Mouse (Mus musculus) midbrain, postnatal 0 days (tissue): ENCODE results near the gene Tnfrsf19. TPM values are rescaled to one million over a fixed set of nuclear protein-coding genes. Genes with fewer than 3 reads are reported as not detected.
A peak's percentile ranks its signal among the peaks of the same experiment; 100 is the strongest.

Experiments used
- ATAC-seq: fragments of 200-750 bp; cut with Nextera tagmentation; 2 replicates; pipeline ENCODE4 v1.8.0; 2017; ENCODE audit warnings: moderate number of reproducible peaks, mild to moderate bottlenecking, moderate TSS enrichment, moderate library complexity; ENCODE audit not compliant: low FRiP score
- DNase-seq: peaks from one replicate; pipeline ENCODE4 v3.0.0-alpha.2; 2015; ENCODE audit warnings: low spot score
- H3K27ac ChIP-seq: fragments of 300-500 bp; sonication (generic); 2 replicates; pipeline ENCODE4 v1.5.1; 2014; ENCODE audit warnings: low read depth, mild to moderate bottlenecking, low read length, mixed read lengths
- H3K27me3 ChIP-seq: fragments of 300-500 bp; sonication (generic); 2 replicates; pipeline ENCODE4 v1.6.1; 2014; ENCODE audit warnings: low read length, control low read depth, mixed read lengths; ENCODE audit not compliant: insufficient read depth
- H3K36me3 ChIP-seq: fragments of 300-500 bp; sonication (generic); 2 replicates; pipeline ENCODE4 v1.6.1; 2014; ENCODE audit warnings: low read length, control low read depth, mixed read lengths; ENCODE audit not compliant: insufficient read depth
- H3K4me1 ChIP-seq: fragments of 300-500 bp; sonication (generic); 2 replicates; pipeline ENCODE4 v1.6.1; 2014; ENCODE audit warnings: mild to moderate bottlenecking, control low read depth, antibody characterized with exemption, low read length, mixed read lengths; ENCODE audit not compliant: insufficient read depth
- H3K4me2 ChIP-seq: fragments of 300-500 bp; sonication (generic); 2 replicates; pipeline ENCODE4 v1.6.1; 2014; ENCODE audit warnings: low read depth, mild to moderate bottlenecking, low read length, mixed read lengths; ENCODE audit not compliant: poor library complexity, severe bottlenecking
- H3K4me3 ChIP-seq: fragments of 300-500 bp; sonication (generic); 2 replicates; pipeline ENCODE4 v1.5.1; 2014; ENCODE audit warnings: low read depth, mild to moderate bottlenecking, low read length, moderate library complexity
- H3K9ac ChIP-seq: fragments of 300-500 bp; sonication (generic); replicated peaks from 2 replicates; pipeline ENCODE4 v1.6.1; 2014; ENCODE audit warnings: mild to moderate bottlenecking, low read length, moderate library complexity, mixed read lengths; ENCODE audit not compliant: poor library complexity, severe bottlenecking
- H3K9me3 ChIP-seq: fragments of 300-500 bp; sonication (generic); 2 replicates; pipeline ENCODE4 v1.6.1; 2016; ENCODE audit warnings: low read length, control low read depth
- CTCF ChIP-seq: IDR thresholded peaks from 2 replicates; pipeline ENCODE4 v1.5.1; 2016; ENCODE audit warnings: antibody characterized with exemption, mild to moderate bottlenecking
- WGBS: fragments of 180-500 bp; shearing (Covaris S2); extraction: QIAGEN DNeasy Blood & Tissue Kit; methylation state at CpG from one replicate; pipeline ENCODE4 v1.1.7; 2014; 5-methylcytosine and 5-hydroxymethylcytosine counted together
- polyA plus RNA-seq: library from polyadenylated mRNA; unstranded; fragments of >200 nt; fragmentation: Nextera tagmentation; extraction: Ambion mirVana; gene quantifications from 2 replicates; pipeline ENCODE4 v1.2.1, GENCODE M21; 2015
- total RNA-seq: library from RNA; depleted of rRNA; stranded (reverse); fragments of >200 nt; gene quantifications from 2 replicates; pipeline ENCODE4 v1.2.3, GENCODE M21; 2014

Tnfrsf19 gene
- total and polyA plus RNA-seq, 2 experiments from 2014 or later: 29.5 to 42.9 TPM

DNA sequence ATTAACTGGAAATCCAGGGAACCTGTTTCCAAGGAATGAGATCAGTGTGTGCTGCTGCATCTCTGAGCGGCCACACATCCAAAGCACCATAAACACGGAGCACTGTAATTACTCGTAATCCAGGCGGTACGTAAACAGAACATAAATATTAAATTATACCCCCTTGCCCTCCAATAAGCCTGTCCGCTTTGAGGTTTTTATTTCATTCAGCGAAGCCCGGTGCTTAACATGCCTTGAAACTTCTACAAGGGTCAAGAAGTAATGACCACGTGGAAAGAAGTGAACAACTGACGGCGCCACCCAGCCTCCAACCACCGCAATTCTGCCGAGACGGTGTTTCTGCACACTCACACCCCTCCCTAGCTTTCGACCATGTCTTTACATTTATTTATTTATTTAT is 31.7 kb downstream of the Tnfrsf19 start:
- Histone ChIP-seq H3K27ac (no peak overlapping the region), H3K27me3 (no peaks in the 10 kb centered on the region), H3K36me3 (no peaks in the 10 kb centered on the region), H3K9me3 (no peaks in the 10 kb centered on the region), H3K4me1 (no peaks in the 10 kb centered on the region), H3K4me3 (no peak overlapping the region), H3K9ac (no peak overlapping the region), H3K4me2 (no peak overlapping the region)
- no peak for DNase-seq
- no peak for ATAC-seq
- no peak for TF ChIP-seq CTCF
- 87% methylated on average over 15 of the region's 15 CpGs for WGBS

DNA sequence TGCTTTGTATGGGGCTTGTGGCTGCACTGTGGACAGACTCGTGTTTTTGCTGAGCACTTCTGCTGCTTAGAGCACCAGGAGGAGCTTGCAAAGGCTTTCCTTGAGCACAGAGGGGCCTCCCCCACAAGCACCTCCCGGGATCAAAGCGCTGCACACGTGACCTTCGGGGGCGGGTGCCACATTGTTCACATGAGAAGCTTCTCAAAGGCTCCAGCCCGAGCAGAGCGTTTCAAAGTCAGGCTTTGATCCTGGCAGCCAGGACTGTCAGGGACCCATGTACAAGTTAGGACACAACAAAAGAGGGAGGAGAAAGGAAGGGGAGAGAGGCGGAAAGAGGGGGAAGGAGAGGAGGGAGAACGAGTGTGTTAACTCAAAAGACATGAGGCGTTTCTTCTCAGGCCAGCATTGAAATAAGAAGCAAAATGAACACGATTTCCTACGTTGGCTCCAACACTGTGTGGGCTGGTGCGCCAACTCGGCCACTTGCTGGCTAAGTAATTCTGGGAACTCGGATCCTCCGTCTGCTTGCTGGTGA is 33.8 kb downstream of the Tnfrsf19 start:
- WGBS: 2% methylated on average over 17 of the region's 17 CpGs
- Histone ChIP-seq H3K4me1 (no peaks in the 10 kb centered on the region), H3K4me2 (peak overlapping the region; percentile 36), H3K36me3 (no peaks in the 10 kb centered on the region), H3K4me3 (peak overlapping the region; percentile 16; the same call in 1 of the 2 replicates), H3K9me3 (no peaks in the 10 kb centered on the region), H3K27ac (peak overlapping the region; percentile 43), H3K27me3 (no peaks in the 10 kb centered on the region), H3K9ac (no peak overlapping the region)
- DNase-seq: peak; percentile 84
- no peak for TF ChIP-seq CTCF
- ATAC-seq: 0 out of 2 replicates have a peak, but pooled peaks have one; percentile 54

DNA sequence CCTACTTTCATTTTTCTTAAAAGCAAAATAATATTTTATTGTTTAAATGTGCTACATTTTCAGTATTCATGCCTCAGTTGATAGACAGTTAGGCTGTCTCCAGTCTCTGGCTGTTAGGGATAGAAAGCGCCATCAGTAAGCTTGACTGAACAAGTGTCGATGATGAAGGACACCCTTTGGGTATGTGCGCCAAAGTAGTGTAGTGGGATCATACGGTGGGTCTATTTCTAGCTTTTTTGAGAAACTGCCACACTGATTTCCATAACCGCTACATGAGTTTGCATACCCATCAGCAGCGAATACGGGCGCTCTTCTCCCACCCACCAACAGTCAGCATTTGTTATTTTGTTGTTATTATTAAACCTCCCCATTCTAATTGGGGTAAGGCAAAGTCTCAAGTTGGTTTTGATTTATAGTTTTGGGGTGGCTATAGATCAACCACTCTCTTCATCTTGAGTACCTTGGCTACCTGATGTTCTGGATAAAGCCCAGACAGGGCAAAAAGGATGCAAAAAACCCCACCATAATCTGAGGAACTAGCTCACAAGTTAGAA is 34.6 kb downstream of the Tnfrsf19 start:
- H3K36me3 ChIP-seq: no peaks in the 10 kb centered on the region
- H3K27me3 ChIP-seq: no peaks in the 10 kb centered on the region
- no peak for TF ChIP-seq CTCF
- ATAC-seq (no peak), DNase-seq (no peak)
- H3K4me3 ChIP-seq: no peak overlapping the region
- no peaks in the 10 kb centered on the region for H3K9me3 ChIP-seq
- H3K27ac ChIP-seq: no peak overlapping the region; the same call in 1 of the 2 replicates
- H3K4me1 ChIP-seq: no peaks in the 10 kb centered on the region
- 54% methylated on average over 8 of the region's 8 CpGs for WGBS
- no peak overlapping the region for H3K9ac ChIP-seq
- no peak overlapping the region for H3K4me2 ChIP-seq

DNA sequence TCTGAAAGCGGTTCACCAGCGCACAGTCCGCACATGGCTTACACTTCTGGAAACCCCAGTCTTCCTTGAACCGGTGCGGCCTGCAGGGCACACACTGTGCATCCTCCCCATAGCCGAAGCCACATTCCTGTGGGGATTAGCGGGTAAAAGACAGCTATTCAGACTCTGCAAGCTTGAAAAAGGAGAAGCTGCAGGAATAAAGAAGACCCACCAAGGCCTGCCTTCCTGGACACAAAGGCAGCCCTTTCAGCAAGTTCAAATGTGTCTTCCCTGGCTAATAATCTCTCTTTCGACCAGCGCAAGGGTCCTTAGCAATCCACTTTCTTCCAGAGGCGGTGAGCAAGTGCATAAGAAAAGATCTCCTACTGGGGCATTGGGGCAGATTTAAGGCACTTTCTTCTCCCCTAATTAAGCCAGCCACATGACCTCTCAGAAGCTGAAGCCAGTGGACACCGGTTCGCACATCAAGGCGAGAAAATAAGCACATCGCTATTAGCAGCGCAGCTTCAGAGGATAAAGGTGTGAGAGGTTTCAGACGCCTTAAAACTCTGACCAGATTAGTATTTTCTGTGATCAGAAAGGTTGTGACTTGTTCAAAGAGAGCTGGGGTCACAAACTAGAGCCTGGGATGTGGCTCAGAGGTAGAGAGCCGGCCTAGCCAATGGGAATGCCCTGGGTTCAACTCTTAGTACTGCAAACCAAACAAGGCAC is 41.0 kb downstream of the Tnfrsf19 start:
- H3K36me3 ChIP-seq: no peaks in the 10 kb centered on the region
- ATAC-seq: no peak
- H3K27me3 ChIP-seq: no peaks in the 10 kb centered on the region
- no peaks in the 10 kb centered on the region for H3K9me3 ChIP-seq
- no peak for DNase-seq
- H3K27ac ChIP-seq: no peak overlapping the region
- TF ChIP-seq CTCF: no peak
- H3K9ac ChIP-seq: no peak overlapping the region
- H3K4me1 ChIP-seq: no peaks in the 10 kb centered on the region
- H3K4me2 ChIP-seq: no peak overlapping the region
- WGBS: 23% methylated on average over 17 of the region's 17 CpGs
- H3K4me3 ChIP-seq: no peak overlapping the region

DNA sequence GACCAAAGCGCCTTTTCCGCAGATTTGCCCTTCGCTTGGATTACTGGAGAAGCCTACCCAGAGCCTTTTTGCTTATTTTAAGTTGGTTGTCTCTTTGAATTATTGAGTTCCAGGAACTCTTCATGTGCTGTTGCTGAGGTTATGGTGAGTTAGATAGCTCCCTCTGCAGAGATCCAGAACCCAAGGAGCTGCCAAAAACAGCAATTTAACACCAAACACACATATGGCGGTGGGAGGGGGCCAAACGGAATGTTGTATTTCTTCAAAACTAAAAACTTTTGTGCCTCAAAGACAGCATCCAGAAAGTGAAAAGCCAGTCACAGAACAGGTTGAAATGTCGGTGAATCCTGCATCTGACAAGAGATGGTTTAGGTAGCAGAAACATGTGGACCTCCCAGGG is 42.6 kb downstream of the Tnfrsf19 start:
- TF ChIP-seq CTCF: no peak
- Histone ChIP-seq H3K4me3 (no peak overlapping the region), H3K4me1 (no peaks in the 10 kb centered on the region), H3K4me2 (no peak overlapping the region), H3K27ac (no peak overlapping the region), H3K9me3 (no peaks in the 10 kb centered on the region), H3K36me3 (no peaks in the 10 kb centered on the region), H3K9ac (no peak overlapping the region), H3K27me3 (no peaks in the 10 kb centered on the region)
- 80% methylated on average over 6 of the region's 6 CpGs for WGBS
- DNase-seq: no peak
- ATAC-seq: no peak

DNA sequence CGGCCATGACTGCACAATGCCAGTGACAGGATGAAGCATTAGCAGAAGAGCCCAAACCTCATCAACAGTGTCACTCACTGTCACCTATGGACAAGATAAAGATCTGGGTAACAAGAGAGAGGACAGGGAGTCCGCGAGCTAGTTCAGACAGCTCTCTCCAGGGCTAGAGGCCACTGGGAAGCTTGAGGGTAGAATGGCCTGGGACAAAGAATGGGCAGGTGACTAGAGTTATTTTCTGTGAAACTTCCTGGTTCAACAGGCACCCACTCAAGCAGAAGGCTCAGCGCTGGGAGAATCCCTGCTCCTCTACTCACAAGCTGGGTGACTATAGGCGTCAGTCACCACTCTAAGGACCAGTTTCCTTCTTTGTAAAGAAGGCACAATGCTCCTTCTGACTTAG is 46.2 kb downstream of the Tnfrsf19 start:
- WGBS: 85% methylated on average over 5 of the region's 5 CpGs
- DNase-seq (no peak), ATAC-seq (no peak)
- TF ChIP-seq CTCF: no peak
- Histone ChIP-seq H3K27me3 (no peaks in the 10 kb centered on the region), H3K9me3 (no peaks in the 10 kb centered on the region), H3K4me1 (no peaks in the 10 kb centered on the region), H3K4me2 (no peak overlapping the region), H3K9ac (no peak overlapping the region), H3K36me3 (no peaks in the 10 kb centered on the region; the same call in 1 of the 2 replicates), H3K4me3 (no peak overlapping the region), H3K27ac (no peak overlapping the region)
